Mouse (Mus musculus) heart, embryonic 14.5 days (tissue): Measurements from ENCODE around the gene Chd1l. TPM values are rescaled to one million over a fixed set of nuclear protein-coding genes. Genes with fewer than 3 reads are reported as not detected.

ENCODE experiments used
- ATAC-seq: fragments of 200-750 bp; cut with Nextera tagmentation; 2 replicates; pipeline ENCODE4 v1.8.0; 2017; ENCODE audit warnings: low read depth, moderate TSS enrichment; ENCODE audit not compliant: insufficient number of reproducible peaks, insufficient read depth, low FRiP score
- H3K27ac ChIP-seq, 2 experiments: fragments of 200-500 bp in 1 of 2; fragments of 300-500 bp in 1 of 2; sonication (generic) in 1 of 2; replicated peaks in 1 of 2; 2 replicates each; pipeline ENCODE4 v1.5.1; 2012 to 2014; ENCODE audit warnings: low read depth in 2 of 2, low read length in 2 of 2, control low read depth in 1 of 2, mild to moderate bottlenecking in 1 of 2, mixed read lengths in 1 of 2; ENCODE audit not compliant: control insufficient read depth in 1 of 2, insufficient read depth in 1 of 2
- H3K27me3 ChIP-seq: fragments of 300-500 bp; sonication (generic); 2 replicates; pipeline ENCODE4 v1.6.1; 2014; ENCODE audit warnings: mild to moderate bottlenecking, low read length, control low read depth; ENCODE audit not compliant: control insufficient read depth, insufficient read depth
- H3K36me3 ChIP-seq: fragments of 300-500 bp; sonication (generic); 2 replicates; pipeline ENCODE4 v1.6.1; 2014; ENCODE audit warnings: mild to moderate bottlenecking, control low read depth, low read length, mixed read lengths; ENCODE audit not compliant: control insufficient read depth, insufficient read depth
- H3K4me1 ChIP-seq, 2 experiments: fragments of 200-500 bp in 1 of 2; fragments of 300-500 bp in 1 of 2; sonication (generic) in 1 of 2; 2 replicates each; pipeline ENCODE4 v1.6.1; 2012 to 2014; ENCODE audit warnings: low read length in 2 of 2, control low read depth in 1 of 2, mixed read lengths in 1 of 2; ENCODE audit not compliant: control insufficient read depth in 2 of 2, insufficient read depth in 2 of 2
- H3K4me2 ChIP-seq: fragments of 300-500 bp; sonication (generic); 2 replicates; pipeline ENCODE4 v1.6.1; 2014; ENCODE audit warnings: mild to moderate bottlenecking, low read length
- H3K4me3 ChIP-seq, 2 experiments: fragments of 200-500 bp in 1 of 2; fragments of 300-500 bp in 1 of 2; sonication (generic) in 1 of 2; 2 replicates each; pipeline ENCODE4 v1.5.1; 2012 to 2014; ENCODE audit warnings: low read length in 2 of 2, mild to moderate bottlenecking in 2 of 2, control low read depth in 1 of 2, low read depth in 1 of 2, moderate library complexity in 1 of 2; ENCODE audit not compliant: control insufficient read depth in 1 of 2, insufficient read depth in 1 of 2
- H3K9ac ChIP-seq: fragments of 300-500 bp; sonication (generic); 2 replicates; pipeline ENCODE4 v1.6.1; 2014; ENCODE audit warnings: mild to moderate bottlenecking, low read length
- H3K9me3 ChIP-seq: fragments of 300-500 bp; sonication (generic); 2 replicates; pipeline ENCODE4 v1.6.1; 2016; ENCODE audit warnings: low read length, control low read depth; ENCODE audit not compliant: control insufficient read depth
- WGBS: fragments of 180-500 bp; shearing (Covaris S2); extraction: QIAGEN DNeasy Blood & Tissue Kit; methylation state at CpG from one replicate; pipeline ENCODE4 v1.1.7; 2014; 5-methylcytosine and 5-hydroxymethylcytosine counted together
- polyA plus RNA-seq: library from polyadenylated mRNA; unstranded; fragments of >200 nt; fragmentation: Nextera tagmentation; extraction: Ambion mirVana; gene quantifications from 2 replicates; pipeline ENCODE4 v1.2.1, GENCODE M21; 2014

The Chd1l gene
- polyA plus RNA-seq, 1 experiment from 2014 or later, result 14.0 TPM

DNA sequence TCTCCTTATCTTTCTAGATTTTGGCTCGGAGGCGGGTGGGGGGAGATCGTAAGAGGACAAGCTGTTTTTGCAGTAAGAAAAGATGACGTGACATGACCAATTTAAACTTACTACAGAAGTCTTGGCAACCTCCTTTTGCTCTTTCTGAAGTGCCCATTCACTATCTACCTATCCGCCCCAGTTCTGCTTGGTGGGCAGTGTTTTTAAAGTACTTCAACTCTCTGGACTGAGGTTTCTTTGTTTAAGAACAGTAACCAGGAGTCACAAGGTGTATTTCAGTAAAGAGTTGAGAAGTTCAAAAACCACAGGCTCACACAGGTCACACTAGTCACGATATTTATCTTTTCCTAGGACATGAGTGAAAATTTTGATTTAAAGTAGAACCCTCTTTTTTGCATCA lies 14.9 kb downstream of the Chd1l start:
- 68% methylated on average over 6 of the region's 6 CpGs for WGBS
- H3K4me1 ChIP-seq, result no peaks in the 10 kb centered on the region
- no peak overlapping the region for H3K9ac ChIP-seq
- no peak overlapping the region for H3K27ac ChIP-seq
- no peak overlapping the region for H3K4me2 ChIP-seq
- H3K27me3 ChIP-seq, result no peaks in the 10 kb centered on the region
- ATAC-seq, result no peak
- H3K36me3 ChIP-seq, result peaks cover 54% of the 10 kb centered on the region
- H3K4me3 ChIP-seq, result no peak overlapping the region
- H3K9me3 ChIP-seq, result no peaks in the 10 kb centered on the region

- Histone ChIP-seq H3K4me2 (no peak overlapping the region), H3K36me3 (peaks cover 55% of the 10 kb centered on the region), H3K9ac (no peak overlapping the region), H3K4me3 (no peak overlapping the region), H3K27ac (no peak overlapping the region), H3K4me1 (no peaks in the 10 kb centered on the region), H3K27me3 (no peaks in the 10 kb centered on the region), H3K9me3 (no peaks in the 10 kb centered on the region)
- 84% methylated on average over 13 of the region's 13 CpGs for WGBS
- ATAC-seq, result no peak
These were observed 15.9 kb downstream of the Chd1l start for GRCm38 (mm10) chr3:97594140-97594539.

- Histone ChIP-seq H3K27ac (no peak overlapping the region), H3K4me1 (no peaks in the 10 kb centered on the region), H3K9ac (no peak overlapping the region), H3K9me3 (no peaks in the 10 kb centered on the region), H3K36me3 (peaks cover 57% of the 10 kb centered on the region), H3K4me2 (no peak overlapping the region), H3K27me3 (no peaks in the 10 kb centered on the region), H3K4me3 (no peak overlapping the region)
- WGBS, result 94% methylated on average over 5 of the region's 5 CpGs
- no peak for ATAC-seq
These were observed 16.9 kb downstream of the Chd1l start for GRCm38 (mm10) chr3:97593089-97593488.

DNA sequence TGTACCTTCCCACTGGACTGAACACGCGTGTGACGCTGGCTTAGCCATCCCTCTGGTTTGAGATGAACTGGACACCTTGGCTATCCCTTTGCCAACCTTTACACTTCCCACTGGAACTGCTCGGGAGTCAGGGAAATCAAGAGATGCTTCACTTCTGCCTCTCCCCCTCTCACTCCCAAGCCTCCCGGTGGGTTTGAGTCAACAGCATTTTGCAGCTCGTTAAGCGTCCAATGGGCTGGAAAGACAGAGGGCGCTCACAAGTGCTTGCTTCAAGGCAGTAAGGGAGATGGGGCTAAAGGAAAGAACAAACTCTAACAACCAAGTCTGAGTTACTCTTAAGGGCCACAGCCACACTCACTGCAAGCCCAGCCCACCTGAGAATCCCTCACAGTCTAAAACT lies 19.3 kb downstream of the Chd1l start:
- 64% methylated on average over 8 of the region's 8 CpGs for WGBS
- no peak for ATAC-seq
- H3K4me1 ChIP-seq, result no peaks in the 10 kb centered on the region

DNA sequence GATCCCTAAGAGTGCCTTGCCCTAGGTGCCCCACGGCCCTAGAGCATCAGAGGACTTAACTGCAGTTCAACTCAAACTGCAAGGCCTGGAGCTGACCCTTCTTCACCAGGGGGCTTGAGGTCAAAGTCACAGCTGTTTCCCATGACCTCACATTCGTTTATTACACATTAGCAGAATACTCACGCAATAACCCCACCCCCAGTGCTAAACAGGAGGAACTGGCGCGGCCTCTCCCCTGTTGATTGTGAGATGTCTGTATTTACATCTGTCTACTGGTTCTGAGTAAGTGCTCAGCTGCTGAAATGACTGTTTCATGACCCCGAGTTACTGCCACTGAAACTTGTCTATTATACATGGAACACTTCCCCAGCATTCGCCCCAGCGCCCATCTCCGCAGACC lies 22.3 kb downstream of the Chd1l start:
- WGBS, result 85% methylated on average over 9 of the region's 9 CpGs

More for the DNA sequence above, 19.3 kb downstream of the Chd1l start:
- Histone ChIP-seq H3K9me3 (no peaks in the 10 kb centered on the region), H3K27me3 (no peaks in the 10 kb centered on the region), H3K27ac (no peak overlapping the region), H3K9ac (no peak overlapping the region), H3K4me2 (no peak overlapping the region), H3K36me3 (peaks cover 72% of the 10 kb centered on the region), H3K4me3 (no peak overlapping the region)

DNA sequence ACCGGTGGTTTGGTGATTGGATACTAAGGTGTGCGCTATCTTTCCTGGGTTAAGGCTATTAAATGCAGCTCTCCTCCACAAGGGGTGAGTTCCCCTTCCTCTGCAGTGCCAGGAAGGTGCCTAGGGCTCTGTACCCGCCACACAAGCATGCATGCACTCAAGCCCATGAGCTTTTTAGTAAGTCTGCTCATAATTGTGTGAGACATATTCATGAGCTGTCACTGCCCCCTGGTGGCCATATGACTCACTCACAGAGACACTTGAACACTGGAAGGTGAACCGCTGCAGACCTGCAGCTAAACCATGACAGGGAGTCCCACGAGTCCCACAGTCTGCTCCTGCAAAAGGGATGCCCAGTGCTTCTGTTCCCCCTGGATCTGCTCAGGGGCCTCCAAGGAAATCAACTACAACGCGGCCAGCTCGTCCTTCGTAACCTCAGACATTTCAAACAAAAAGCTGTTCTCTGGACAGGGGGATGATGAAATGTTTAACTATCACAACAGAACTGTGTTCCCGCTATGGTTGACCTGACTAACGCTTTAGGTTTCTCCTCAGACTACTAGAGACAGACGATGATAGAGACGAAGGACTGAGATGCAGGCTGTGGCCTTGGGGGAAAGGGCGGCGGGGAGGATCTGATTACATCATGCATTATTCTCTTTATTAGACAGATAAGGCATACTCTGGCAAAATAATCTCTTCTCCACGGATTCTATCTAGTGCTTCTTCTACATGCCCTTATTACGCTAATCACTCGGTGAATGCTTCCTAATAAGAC lies 24.4 kb downstream of the Chd1l start:
- 69% methylated on average over 18 of the region's 18 CpGs for WGBS
- H3K4me1 ChIP-seq, result no peaks in the 10 kb centered on the region
- H3K4me2 ChIP-seq, result no peak overlapping the region
- H3K27me3 ChIP-seq, result no peaks in the 10 kb centered on the region
- H3K9ac ChIP-seq, result no peak overlapping the region
- peaks cover 73% of the 10 kb centered on the region for H3K36me3 ChIP-seq
- no peak for ATAC-seq
- H3K4me3 ChIP-seq, result no peak overlapping the region
- no peak overlapping the region for H3K27ac ChIP-seq
- H3K9me3 ChIP-seq, result peaks cover 3% of the 10 kb centered on the region; the same call in 1 of the 2 replicates

More for the DNA sequence above, 22.3 kb downstream of the Chd1l start:
- Histone ChIP-seq H3K4me1 (no peaks in the 10 kb centered on the region), H3K4me3 (no peak overlapping the region), H3K36me3 (peaks cover 66% of the 10 kb centered on the region), H3K27ac (no peak overlapping the region), H3K27me3 (no peaks in the 10 kb centered on the region), H3K4me2 (no peak overlapping the region), H3K9ac (no peak overlapping the region), H3K9me3 (no peaks in the 10 kb centered on the region)
- no peak for ATAC-seq

GRCm38 (mm10) chr3:97573807-97574206 lies 36.2 kb downstream of the Chd1l start:
- H3K36me3 ChIP-seq, result peaks cover 24% of the 10 kb centered on the region

DNA sequence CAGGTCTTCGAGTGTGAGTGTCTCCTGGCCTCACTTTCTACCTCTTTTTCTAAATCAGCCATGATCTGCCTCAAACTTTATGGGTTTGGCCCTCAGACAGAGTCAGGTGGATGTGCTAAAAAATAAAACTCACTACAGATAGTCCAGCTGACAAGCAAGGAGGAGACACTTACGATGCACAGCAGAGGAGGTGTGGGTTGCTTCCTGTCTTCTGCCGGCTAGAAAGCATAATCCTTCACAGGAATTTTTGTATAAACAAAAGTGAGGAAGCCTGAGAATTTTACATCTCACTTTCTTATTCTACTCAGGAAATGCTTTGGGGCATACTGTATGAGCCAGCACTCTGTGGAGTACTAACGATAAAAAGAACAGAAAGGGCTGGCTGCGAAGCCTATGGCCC lies 45.4 kb downstream of the Chd1l start:
- H3K36me3 ChIP-seq, result peaks cover 33% of the 10 kb centered on the region
- no peak for ATAC-seq
- WGBS, result 67% methylated on average over 5 of the region's 5 CpGs

More at GRCm38 (mm10) chr3:97573807-97574206, 36.2 kb downstream of the Chd1l start:
- Histone ChIP-seq H3K9me3 (no peaks in the 10 kb centered on the region), H3K4me1 (peaks cover 0 to 3% of the 10 kb centered on the region in 2 experiments; a peak in 1 of 4 replicates), H3K27me3 (no peaks in the 10 kb centered on the region), H3K27ac (no peak overlapping the region), H3K4me3 (no peak overlapping the region), H3K9ac (no peak overlapping the region), H3K4me2 (no peak overlapping the region)
- no peak for ATAC-seq
- 85% methylated on average over 9 of the region's 9 CpGs for WGBS

More for the DNA sequence above, 45.4 kb downstream of the Chd1l start:
- no peak overlapping the region for H3K4me3 ChIP-seq
- H3K9ac ChIP-seq, result no peak overlapping the region
- H3K9me3 ChIP-seq, result no peaks in the 10 kb centered on the region
- peaks cover 0 to 3% of the 10 kb centered on the region in 2 experiments; a peak in 1 of 4 replicates for H3K4me1 ChIP-seq
- no peaks in the 10 kb centered on the region for H3K27me3 ChIP-seq
- H3K27ac ChIP-seq, result no peak overlapping the region
- H3K4me2 ChIP-seq, result no peak overlapping the region
